Mouse (Mus musculus): ENCODE measurements around the gene Tspo. TPM values are rescaled to one million over a fixed set of nuclear protein-coding genes. Genes with fewer than 3 reads are reported as not detected.

Tspo gene
- polyA plus RNA-seq, 1 experiment from 2014 or later: 80.3 TPM

- Histone ChIP-seq H3K4me2 (replicated peaks; ENCODE audit: low read depth, low read length) (no peak overlapping the region), H3K27ac (ENCODE audit: low read length) (no peak overlapping the region), H3K4me3 (ENCODE audit: low read depth, low read length) (no peak overlapping the region), H3K36me3 (ENCODE audit: control insufficient read depth, insufficient read depth, low read length) (peaks cover 47% of the 10 kb centered on the region), H3K4me1 (ENCODE audit: control insufficient read depth, insufficient read depth, low read length) (no peaks in the 10 kb centered on the region), H3K9ac (replicated peaks; ENCODE audit: low read depth, low read length) (no peak overlapping the region), H3K27me3 (ENCODE audit: control insufficient read depth, insufficient read depth, low read length) (no peaks in the 10 kb centered on the region), H3K9me3 (ENCODE audit: control insufficient read depth, low read depth, low read length) (0 out of 2 replicates have a peak, but pooled peaks cover 3% of the 10 kb centered on the region)
- 73% methylated on average over 2 of the region's 2 CpGs for WGBS
- ATAC-seq (ENCODE audit: insufficient number of reproducible peaks, insufficient read depth, low FRiP score, low read depth): no peak
Observed at GRCm38 (mm10) chr15:83550137-83550536, 13.3 kb upstream of the Tspo start.

- no peaks in the 10 kb centered on the region for H3K4me1 ChIP-seq (ENCODE audit: control insufficient read depth, insufficient read depth, low read length)
- no peak overlapping the region for H3K4me2 ChIP-seq (replicated peaks; ENCODE audit: low read depth, low read length)
Observed at GRCm38 (mm10) chr15:83553831-83554230, 9.6 kb upstream of the Tspo start.

GRCm38 (mm10) chr15:83555161-83555974 is 8.0 kb upstream of the Tspo start:
- peak overlapping the region; percentile 48 for H3K4me2 ChIP-seq (replicated peaks; ENCODE audit: low read depth, low read length)

More at GRCm38 (mm10) chr15:83553831-83554230, 9.6 kb upstream of the Tspo start:
- Histone ChIP-seq H3K27ac (ENCODE audit: low read length) (no peak overlapping the region), H3K36me3 (ENCODE audit: control insufficient read depth, insufficient read depth, low read length) (peaks cover 15% of the 10 kb centered on the region), H3K9ac (replicated peaks; ENCODE audit: low read depth, low read length) (no peak overlapping the region), H3K27me3 (ENCODE audit: control insufficient read depth, insufficient read depth, low read length) (no peaks in the 10 kb centered on the region), H3K9me3 (ENCODE audit: control insufficient read depth, low read depth, low read length) (0 out of 2 replicates have a peak, but pooled peaks cover 3% of the 10 kb centered on the region), H3K4me3 (ENCODE audit: low read depth, low read length) (no peak overlapping the region)
- ATAC-seq (ENCODE audit: insufficient number of reproducible peaks, insufficient read depth, low FRiP score, low read depth): no peak

GRCm38 (mm10) chr15:83560941-83561477 is 2.4 kb upstream of the Tspo start:
- H3K27ac ChIP-seq (ENCODE audit: low read length): no peak overlapping the region
- no peak overlapping the region for H3K4me3 ChIP-seq (ENCODE audit: low read depth, low read length)
- H3K9ac ChIP-seq (replicated peaks; ENCODE audit: low read depth, low read length): no peak overlapping the region
- H3K4me2 ChIP-seq (replicated peaks; ENCODE audit: low read depth, low read length): no peak overlapping the region
- no peaks in the 10 kb centered on the region for H3K27me3 ChIP-seq (ENCODE audit: control insufficient read depth, insufficient read depth, low read length)
- H3K36me3 ChIP-seq (ENCODE audit: control insufficient read depth, insufficient read depth, low read length): no peaks in the 10 kb centered on the region
- no peak for ATAC-seq (ENCODE audit: insufficient number of reproducible peaks, insufficient read depth, low FRiP score, low read depth)
- no peaks in the 10 kb centered on the region for H3K9me3 ChIP-seq (ENCODE audit: control insufficient read depth, low read depth, low read length)
- H3K4me1 ChIP-seq (ENCODE audit: control insufficient read depth, insufficient read depth, low read length): peaks cover 11% of the 10 kb centered on the region
- WGBS: 69% methylated on average over 5 of the region's 5 CpGs

More at GRCm38 (mm10) chr15:83555161-83555974, 8.0 kb upstream of the Tspo start:
- Histone ChIP-seq H3K36me3 (ENCODE audit: control insufficient read depth, insufficient read depth, low read length) (peaks cover 4% of the 10 kb centered on the region), H3K27me3 (ENCODE audit: control insufficient read depth, insufficient read depth, low read length) (no peaks in the 10 kb centered on the region), H3K4me1 (ENCODE audit: control insufficient read depth, insufficient read depth, low read length) (no peaks in the 10 kb centered on the region), H3K4me3 (ENCODE audit: low read depth, low read length) (peak overlapping the region; percentile 82), H3K9me3 (ENCODE audit: control insufficient read depth, low read depth, low read length) (0 out of 2 replicates have a peak, but pooled peaks cover 3% of the 10 kb centered on the region), H3K9ac (replicated peaks; ENCODE audit: low read depth, low read length) (peak overlapping the region; percentile 86), H3K27ac (ENCODE audit: low read length) (peak overlapping the region; percentile 91)
- ATAC-seq (ENCODE audit: insufficient number of reproducible peaks, insufficient read depth, low FRiP score, low read depth): peak; percentile 81
- WGBS: under 1% methylated on average over 71 of the region's 74 CpGs

- Histone ChIP-seq H3K4me1 (ENCODE audit: control insufficient read depth, insufficient read depth, low read length) (peaks cover 11% of the 10 kb centered on the region), H3K36me3 (ENCODE audit: control insufficient read depth, insufficient read depth, low read length) (no peaks in the 10 kb centered on the region), H3K27ac (ENCODE audit: low read length) (no peak overlapping the region), H3K27me3 (ENCODE audit: control insufficient read depth, insufficient read depth, low read length) (no peaks in the 10 kb centered on the region), H3K4me2 (replicated peaks; ENCODE audit: low read depth, low read length) (peak overlapping the region; percentile 99), H3K4me3 (ENCODE audit: low read depth, low read length) (peak overlapping the region; percentile 51; the same call in 1 of the 2 replicates), H3K9me3 (ENCODE audit: control insufficient read depth, low read depth, low read length) (no peaks in the 10 kb centered on the region), H3K9ac (replicated peaks; ENCODE audit: low read depth, low read length) (no peak overlapping the region)
- 37% methylated on average over 15 of the region's 15 CpGs for WGBS
- peak; percentile 62; the same call in 1 of the 2 replicates for ATAC-seq (ENCODE audit: insufficient number of reproducible peaks, insufficient read depth, low FRiP score, low read depth)
Observed at GRCm38 (mm10) chr15:83562626-83563270, 644 bp upstream of the Tspo start.

- Histone ChIP-seq H3K4me1 (ENCODE audit: control insufficient read depth, insufficient read depth, low read length) (peaks cover 11% of the 10 kb centered on the region), H3K4me2 (replicated peaks; ENCODE audit: low read depth, low read length) (peak overlapping the region; percentile 99), H3K9me3 (ENCODE audit: control insufficient read depth, low read depth, low read length) (no peaks in the 10 kb centered on the region), H3K36me3 (ENCODE audit: control insufficient read depth, insufficient read depth, low read length) (no peaks in the 10 kb centered on the region), H3K27me3 (ENCODE audit: control insufficient read depth, insufficient read depth, low read length) (no peaks in the 10 kb centered on the region), H3K9ac (replicated peaks; ENCODE audit: low read depth, low read length) (peak overlapping the region; percentile 50), H3K4me3 (ENCODE audit: low read depth, low read length) (peak overlapping the region; percentile 51), H3K27ac (ENCODE audit: low read length) (peak overlapping the region; percentile 33; the same call in 1 of the 2 replicates)
- peak; percentile 43; the same call in 1 of the 2 replicates for ATAC-seq (ENCODE audit: insufficient number of reproducible peaks, insufficient read depth, low FRiP score, low read depth)
- 2% methylated on average over 27 of the region's 27 CpGs for WGBS
Observed at GRCm38 (mm10) chr15:83563857-83564651, 662 bp downstream of the Tspo start.

GRCm38 (mm10) chr15:83565434-83565833 is 2.0 kb downstream of the Tspo start:
- no peak overlapping the region for H3K4me3 ChIP-seq (ENCODE audit: low read depth, low read length)
- no peaks in the 10 kb centered on the region for H3K27me3 ChIP-seq (ENCODE audit: control insufficient read depth, insufficient read depth, low read length)
- peak; percentile 42 for ATAC-seq (ENCODE audit: insufficient number of reproducible peaks, insufficient read depth, low FRiP score, low read depth)
- H3K4me2 ChIP-seq (replicated peaks; ENCODE audit: low read depth, low read length): no peak overlapping the region
- 85% methylated on average over 3 of the region's 3 CpGs for WGBS
- no peak overlapping the region for H3K9ac ChIP-seq (replicated peaks; ENCODE audit: low read depth, low read length)
- H3K27ac ChIP-seq (ENCODE audit: low read length): no peak overlapping the region
- H3K9me3 ChIP-seq (ENCODE audit: control insufficient read depth, low read depth, low read length): no peaks in the 10 kb centered on the region
- H3K4me1 ChIP-seq (ENCODE audit: control insufficient read depth, insufficient read depth, low read length): peaks cover 11% of the 10 kb centered on the region
- no peaks in the 10 kb centered on the region for H3K36me3 ChIP-seq (ENCODE audit: control insufficient read depth, insufficient read depth, low read length)

- H3K36me3 ChIP-seq (ENCODE audit: control insufficient read depth, insufficient read depth, low read length): no peaks in the 10 kb centered on the region
- peaks cover 11% of the 10 kb centered on the region for H3K4me1 ChIP-seq (ENCODE audit: control insufficient read depth, insufficient read depth, low read length)
- 75% methylated on average over 5 of the region's 5 CpGs for WGBS
- no peak overlapping the region for H3K9ac ChIP-seq (replicated peaks; ENCODE audit: low read depth, low read length)
- no peak overlapping the region for H3K27ac ChIP-seq (ENCODE audit: low read length)
- no peak overlapping the region for H3K4me3 ChIP-seq (ENCODE audit: low read depth, low read length)
- H3K4me2 ChIP-seq (replicated peaks; ENCODE audit: low read depth, low read length): no peak overlapping the region
- no peak for ATAC-seq (ENCODE audit: insufficient number of reproducible peaks, insufficient read depth, low FRiP score, low read depth)
- H3K27me3 ChIP-seq (ENCODE audit: control insufficient read depth, insufficient read depth, low read length): no peaks in the 10 kb centered on the region
- H3K9me3 ChIP-seq (ENCODE audit: control insufficient read depth, low read depth, low read length): no peaks in the 10 kb centered on the region
Observed at GRCm38 (mm10) chr15:83566006-83566405, 2.6 kb downstream of the Tspo start.

Measured in stomach, embryonic 14.5 days (tissue).